ENCODE assay signal across 8 mouse cellular contexts in the genomic region with DNA sequence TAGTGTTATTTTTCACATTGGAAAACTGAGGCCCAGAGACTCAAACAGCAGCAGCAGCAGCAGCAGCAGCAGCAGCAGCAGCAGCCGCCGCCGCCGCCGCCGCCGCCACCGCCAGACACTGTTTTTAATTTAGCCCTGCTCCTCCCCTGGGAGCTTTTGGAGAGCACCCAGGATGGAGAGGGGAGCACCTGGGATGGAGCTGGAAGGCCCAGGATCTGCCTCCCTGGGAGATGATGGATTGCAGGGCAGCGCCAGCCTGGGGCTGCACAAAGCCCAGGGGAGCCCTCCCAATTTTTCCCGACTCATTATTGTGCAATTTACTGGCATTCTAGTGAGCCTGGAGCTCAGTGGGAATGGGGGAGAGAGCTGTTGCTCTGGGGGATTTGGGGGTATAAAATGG. TPM values are rescaled to one million over a fixed set of nuclear protein-coding genes. Genes with fewer than 3 reads are reported as not detected.
DNase-seq lines count a peak whose midpoint lies in the region; ATAC-seq and TF ChIP-seq lines count a peak whose summit lies in the region.

No protein-coding gene starts in this region.

- H3K27me3 ChIP-seq in lung, embryonic 14.5 days (ENCODE audit: insufficient read depth, low read length): peaks cover 17% of the 10 kb centered on the region

- peaks cover 21% of the 10 kb centered on the region for H3K4me1 ChIP-seq in lung, embryonic 14.5 days (ENCODE audit: insufficient read depth)

- H3K4me3 ChIP-seq in lung, embryonic 14.5 days (ENCODE audit: low read depth, low read length): peak overlapping the region; percentile 25

- H3K9ac ChIP-seq in lung, embryonic 14.5 days: peak overlapping the region; percentile 27

- peak overlapping the region; percentile 60 for H3K4me2 ChIP-seq in lung, embryonic 14.5 days

- H3K9me3 ChIP-seq in lung, embryonic 14.5 days (ENCODE audit: low read depth, low read length): no peaks in the 10 kb centered on the region

- DNase-seq in lung, embryonic 14.5 days: peak; percentile 57
- DNase-seq in lung, postnatal 4 days: no peak
- DNase-seq in fibroblast of lung, adult 2 months (ENCODE audit: low read depth): peak; percentile 70
- peak; percentile 36 for DNase-seq in heart, postnatal 4 days
- DNase-seq in lung, postnatal 25 days (ENCODE audit: low spot score): peak; percentile 28
- no peak for DNase-seq in thymus, postnatal 0 days (ENCODE audit: low spot score)
- no peak for DNase-seq in cerebellum, adult 9-10 months
- DNase-seq in frontal cortex, postnatal 25 days (ENCODE audit: low spot score in 2 of 2): no peak

- peak overlapping the region; percentile 83 for H3K27ac ChIP-seq in lung, embryonic 14.5 days (ENCODE audit: low read depth)

- H3K36me3 ChIP-seq in lung, embryonic 14.5 days (ENCODE audit: insufficient read depth): no peaks in the 10 kb centered on the region

- ATAC-seq in lung, embryonic 14.5 days (ENCODE audit: insufficient read depth): no peak

- 3% methylated on average over 10 of the region's 10 CpGs for WGBS in lung, embryonic 14.5 days

- no peak for TF ChIP-seq CTCF in lung, embryonic 14.5 days (IDR thresholded peaks at IDR 0.05; ENCODE audit: low read depth)

RNA-seq across cellular contexts. Expression of a gene that starts 4.3 kb away (rescaled TPM):
- 24.1 and 25.2 TPM in 2 replicates for polyA plus RNA-seq in lung, embryonic 14.5 days (2014; fragmentation: Nextera tagmentation; extraction: Ambion mirVana)
- total RNA-seq in heart, postnatal 4 days (2021): 10 to 100 TPM in 1 of 2 experiments, 1 to 10 TPM in 1; 7.2 to 10.6 TPM
- 3.7 and 4.8 TPM in 2 replicates for polyA plus RNA-seq in thymus, postnatal 0 days (2015; fragmentation: Nextera tagmentation; extraction: Ambion mirVana)

RNA-seq across cellular contexts. Expression of a gene that starts 9.5 kb away (rescaled TPM):
- polyA plus RNA-seq in lung, embryonic 14.5 days (2014; fragmentation: Nextera tagmentation; extraction: Ambion mirVana): 0.58 and 0.61 TPM in 2 replicates
- 1 to 10 TPM; 1.2 to 1.3 TPM for total RNA-seq in heart, postnatal 4 days (2021)
- polyA plus RNA-seq in thymus, postnatal 0 days (2015; fragmentation: Nextera tagmentation; extraction: Ambion mirVana): 0.85 and 0.98 TPM in 2 replicates

RNA-seq across cellular contexts. Expression of a gene that starts 22.2 kb away (rescaled TPM):
- 27.5 and 32.5 TPM in 2 replicates for polyA plus RNA-seq in lung, embryonic 14.5 days (2014; fragmentation: Nextera tagmentation; extraction: Ambion mirVana)
- 10 to 100 TPM; 15.3 to 17.1 TPM for total RNA-seq in heart, postnatal 4 days (2021)
- 2.4 and 2.9 TPM in 2 replicates for polyA plus RNA-seq in thymus, postnatal 0 days (2015; fragmentation: Nextera tagmentation; extraction: Ambion mirVana)

RNA-seq across cellular contexts. Expression of a gene that starts 31.0 kb away (rescaled TPM):
- 35.8 and 39.3 TPM in 2 replicates for polyA plus RNA-seq in lung, embryonic 14.5 days (2014; fragmentation: Nextera tagmentation; extraction: Ambion mirVana)
- total RNA-seq in heart, postnatal 4 days (2021): 10 to 100 TPM; 16.8 to 17.0 TPM
- 26.7 and 31.3 TPM in 2 replicates for polyA plus RNA-seq in thymus, postnatal 0 days (2015; fragmentation: Nextera tagmentation; extraction: Ambion mirVana)

RNA-seq across cellular contexts. Expression of a gene that starts 31.7 kb away (rescaled TPM):
- polyA plus RNA-seq in lung, embryonic 14.5 days (2014; fragmentation: Nextera tagmentation; extraction: Ambion mirVana): 6.1 and 7.3 TPM in 2 replicates
- total RNA-seq in heart, postnatal 4 days (2021): 10 to 100 TPM; 14.5 to 16.0 TPM
- 2.2 and 2.3 TPM in 2 replicates for polyA plus RNA-seq in thymus, postnatal 0 days (2015; fragmentation: Nextera tagmentation; extraction: Ambion mirVana)

Comparison
In these comparisons a context has a peak if more than half of its experiments do, and no peak if none do; other contexts are left out.
1. DNase-seq: peak in lung, embryonic 14.5 days (single experiment), fibroblast of lung, adult 2 months (single experiment), heart, postnatal 4 days (single experiment) and lung, postnatal 25 days (single experiment); none in lung, postnatal 4 days (0 of 2), thymus, postnatal 0 days (single experiment), cerebellum, adult 9-10 months (single experiment) and frontal cortex, postnatal 25 days (0 of 2).